Mouse (Mus musculus) kidney, adult 18-20 months (tissue): ENCODE results near the gene Scn8a.

Experiments used
- DNase-seq: peaks from one replicate; pipeline ENCODE4 v3.0.0; 2021

Scn8a gene

GRCm38 (mm10) chr15:100881385-100881784, 11.7 kb downstream of the Scn8a start:
- DNase-seq = no peak

DNA sequence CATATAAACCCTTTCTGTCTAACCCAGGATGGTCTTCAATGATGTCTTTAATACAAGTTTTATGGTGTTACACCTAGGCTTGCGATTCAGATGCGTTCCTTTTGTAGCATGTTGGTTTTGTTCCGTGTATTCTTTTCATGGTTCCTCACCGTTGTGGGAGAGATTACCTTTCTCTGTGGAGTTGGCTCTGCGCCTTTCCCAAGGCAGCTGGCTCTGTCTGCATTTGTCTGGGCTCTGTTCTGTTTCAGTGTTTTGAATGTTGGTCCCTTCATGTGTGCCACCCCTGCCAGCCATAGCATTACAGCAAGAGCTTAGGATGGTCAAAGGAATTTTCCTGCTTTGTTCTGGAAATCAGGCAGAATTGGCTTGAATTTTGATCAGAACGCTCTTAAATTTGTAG, 14.8 kb downstream of the Scn8a start:
- no peak for DNase-seq

- no peak for DNase-seq
Measured at GRCm38 (mm10) chr15:100891962-100892361, 22.3 kb downstream of the Scn8a start.

DNA sequence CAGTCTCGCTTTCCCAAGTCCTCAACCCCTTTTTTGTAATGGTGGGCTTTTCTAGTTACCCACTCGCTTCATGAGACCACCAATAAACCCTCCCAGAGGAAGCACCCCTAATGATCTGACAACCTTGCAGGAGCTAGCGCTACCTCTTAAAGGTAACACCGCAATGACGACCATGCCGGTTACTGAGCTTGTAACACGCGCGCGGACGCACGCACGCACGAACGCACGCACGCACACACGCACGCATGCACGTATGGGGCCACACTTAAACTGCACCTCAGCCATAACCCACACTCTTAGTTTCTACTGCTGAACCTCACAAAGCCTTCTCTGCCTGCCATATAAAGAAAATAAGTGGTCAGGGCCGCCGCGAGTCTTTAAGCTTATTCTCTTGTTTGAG, 26.8 kb downstream of the Scn8a start:
- DNase-seq = no peak

- no peak for DNase-seq
Measured at GRCm38 (mm10) chr15:100903811-100904210, 34.2 kb downstream of the Scn8a start.

DNA sequence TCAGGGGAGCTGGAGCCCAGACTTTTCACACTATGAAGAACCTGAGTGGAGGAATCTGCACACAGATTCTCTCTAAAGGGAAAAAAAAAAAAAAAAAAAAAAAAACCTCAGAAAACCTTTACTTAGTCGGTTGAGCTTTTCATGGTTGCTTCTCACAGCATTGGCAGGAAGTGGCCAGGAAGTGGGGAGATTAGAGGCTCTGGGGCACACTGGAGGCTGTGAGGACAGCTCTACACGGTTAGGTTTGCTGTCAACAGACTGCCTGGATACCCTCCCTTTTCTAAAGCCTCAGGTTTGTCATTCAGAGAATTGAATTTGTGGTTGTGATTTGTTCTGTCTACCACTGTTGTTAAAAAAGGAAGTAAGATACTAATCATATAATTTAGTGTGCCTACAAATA, 35.3 kb downstream of the Scn8a start:
- DNase-seq = no peak

GRCm38 (mm10) chr15:100905751-100906150, 36.1 kb downstream of the Scn8a start:
- DNase-seq = no peak

DNA sequence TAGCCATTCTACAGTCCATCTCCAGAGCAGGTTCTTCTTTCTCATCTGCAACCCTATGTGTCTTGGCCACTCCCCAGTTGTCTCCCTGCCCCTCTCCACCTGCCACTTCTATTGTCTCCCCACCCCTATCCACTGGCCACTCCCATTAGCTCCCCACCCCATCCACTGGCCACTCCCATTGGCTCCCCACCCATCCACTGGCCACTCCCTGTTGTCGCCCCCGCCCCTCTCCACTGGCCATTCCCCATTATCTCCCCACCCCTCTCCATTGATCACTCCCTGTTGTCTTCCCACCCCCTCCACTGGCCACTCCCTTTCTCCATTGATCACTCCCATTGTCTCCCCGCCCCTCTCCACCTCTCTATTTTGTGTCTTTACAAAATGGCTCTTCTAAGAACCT, 39.2 kb downstream of the Scn8a start:
- no peak for DNase-seq

DNA sequence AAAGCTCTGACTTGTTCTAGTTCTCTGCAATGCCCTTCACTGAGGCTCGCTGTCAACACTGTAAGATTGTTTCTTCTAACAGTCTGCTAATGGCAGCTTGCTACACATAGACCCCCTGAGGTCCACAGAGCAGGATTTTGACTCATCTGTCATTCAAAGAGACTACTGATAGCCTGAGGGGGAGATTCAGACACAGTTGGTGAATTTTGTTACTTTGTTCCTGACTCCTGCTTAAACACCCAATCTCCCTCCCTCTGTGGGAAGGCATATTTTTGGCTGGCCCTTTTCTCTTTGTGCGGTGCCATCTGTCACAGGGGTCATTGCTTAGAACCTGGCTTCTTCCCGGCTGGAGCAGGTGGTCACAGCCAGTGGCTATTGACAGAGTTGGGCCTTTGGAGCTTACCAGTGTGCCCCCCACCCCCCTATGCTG, 40.1 kb downstream of the Scn8a start:
- no peak for DNase-seq

- no peak for DNase-seq
Measured at GRCm38 (mm10) chr15:100910381-100910841, 40.8 kb downstream of the Scn8a start.

DNA sequence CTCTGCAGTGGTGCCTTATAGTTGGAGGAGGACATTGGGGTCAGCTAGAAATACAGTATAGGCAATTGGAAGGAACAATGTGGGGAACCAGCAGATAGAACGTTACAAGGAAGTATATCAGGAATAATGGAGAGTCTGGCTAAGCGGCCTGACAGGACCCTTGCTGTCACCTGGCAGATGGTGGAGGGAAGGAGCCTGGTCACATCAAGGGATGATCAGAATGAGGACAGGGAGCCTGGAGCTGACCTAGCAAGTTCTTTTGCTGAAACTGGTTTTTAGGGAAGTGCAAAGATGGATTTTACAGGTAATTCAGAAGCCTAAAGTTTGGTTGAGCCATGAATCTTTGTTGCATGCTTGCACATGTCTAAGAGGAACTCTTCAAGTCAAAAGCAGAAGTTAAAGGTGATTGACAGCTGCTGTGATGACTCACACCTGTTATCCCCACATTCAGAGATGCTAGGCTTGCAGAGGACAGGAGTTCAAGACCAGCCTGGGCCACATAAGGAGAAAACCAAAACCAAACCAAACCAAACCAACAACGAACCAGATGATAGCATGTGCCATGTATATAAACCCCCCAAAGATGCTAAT, 43.1 kb downstream of the Scn8a start:
- DNase-seq = no peak

DNA sequence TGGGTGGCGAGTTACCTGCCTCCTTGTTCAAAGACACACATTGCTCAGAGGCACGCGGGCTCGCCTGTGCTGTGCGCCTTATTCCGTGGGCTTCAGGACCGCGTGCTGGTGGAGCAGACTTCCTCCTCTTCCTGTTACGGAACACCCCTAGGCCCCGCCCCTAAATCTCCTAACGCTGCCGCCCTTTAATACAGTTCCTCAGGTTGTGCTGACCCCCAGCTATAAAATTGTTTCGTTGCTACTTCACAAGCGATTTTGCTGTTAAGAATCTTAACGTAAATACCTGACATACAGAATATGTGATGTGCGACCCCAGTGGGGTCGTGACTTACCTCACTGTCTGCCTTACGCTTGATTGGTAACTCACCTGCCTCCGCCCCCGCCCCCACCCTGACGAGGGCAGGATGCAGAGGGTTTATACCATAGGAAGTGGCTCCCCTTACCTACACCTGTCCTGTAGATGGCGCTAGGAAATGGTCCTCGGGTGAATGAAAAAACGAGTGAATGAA, 45.1 kb downstream of the Scn8a start:
- DNase-seq = peak; percentile 11

GRCm38 (mm10) chr15:100918046-100918445, 48.4 kb downstream of the Scn8a start:
- DNase-seq = no peak

DNA sequence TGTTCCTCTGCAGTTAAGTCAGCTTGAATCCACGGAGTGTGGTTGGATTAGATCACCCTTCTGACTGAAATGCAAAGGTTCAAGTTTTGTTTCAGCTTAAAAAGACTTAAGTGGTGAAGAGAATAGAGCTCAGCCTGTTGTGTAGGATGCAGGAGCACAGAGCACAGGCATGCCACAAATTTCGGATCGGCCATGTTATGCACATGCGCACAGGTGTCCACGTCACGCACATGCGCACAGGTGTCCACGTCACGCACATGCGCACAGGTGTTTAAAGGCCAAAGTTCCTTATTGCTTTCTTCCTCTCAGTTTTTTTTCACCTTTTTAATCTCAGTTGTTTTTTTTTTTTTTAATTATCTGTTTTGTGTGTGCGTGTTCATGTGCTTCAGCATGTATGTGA, 52.6 kb downstream of the Scn8a start:
- no peak for DNase-seq

- DNase-seq = no peak
Measured at GRCm38 (mm10) chr15:100923476-100923875, 53.8 kb downstream of the Scn8a start.

GRCm38 (mm10) chr15:100924941-100925340, 55.3 kb downstream of the Scn8a start:
- no peak for DNase-seq

DNA sequence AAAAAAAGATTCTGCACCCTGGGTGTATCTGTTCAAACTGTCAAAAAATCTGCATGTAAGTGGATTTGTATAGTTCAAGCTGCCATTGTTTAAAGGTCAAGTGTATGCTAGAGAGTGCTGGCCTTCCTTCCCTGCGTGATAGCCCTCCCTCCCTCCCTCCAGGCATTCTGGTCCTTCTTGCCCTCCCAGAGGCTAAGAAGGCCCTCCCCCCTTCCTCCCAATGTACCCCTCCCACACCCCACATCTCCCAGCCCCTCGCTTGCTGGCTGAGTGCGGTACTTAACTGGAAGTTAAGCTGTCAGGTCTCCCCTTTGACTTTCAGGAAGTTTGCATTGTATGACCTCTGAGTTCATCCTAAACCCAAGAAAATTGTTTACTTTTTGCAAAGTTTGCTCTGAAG, 60.8 kb downstream of the Scn8a start:
- no peak for DNase-seq

DNA sequence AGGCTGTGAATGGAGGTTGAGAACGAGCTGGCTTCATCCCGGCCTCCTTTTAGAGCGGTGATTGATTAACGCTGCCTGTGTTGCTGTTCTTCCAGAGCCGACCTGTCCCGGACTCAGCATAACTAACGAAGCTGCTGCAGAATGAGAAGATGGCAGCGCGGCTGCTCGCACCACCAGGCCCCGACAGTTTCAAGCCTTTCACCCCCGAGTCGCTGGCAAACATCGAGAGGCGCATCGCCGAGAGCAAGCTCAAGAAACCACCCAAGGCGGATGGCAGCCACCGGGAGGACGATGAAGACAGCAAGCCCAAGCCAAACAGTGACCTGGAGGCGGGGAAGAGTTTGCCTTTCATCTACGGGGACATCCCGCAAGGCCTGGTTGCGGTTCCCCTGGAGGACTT, 66.5 kb downstream of the Scn8a start:
- DNase-seq = peak; percentile 5

- no peak for DNase-seq
Measured at GRCm38 (mm10) chr15:100948383-100948782, 78.7 kb downstream of the Scn8a start.

DNA sequence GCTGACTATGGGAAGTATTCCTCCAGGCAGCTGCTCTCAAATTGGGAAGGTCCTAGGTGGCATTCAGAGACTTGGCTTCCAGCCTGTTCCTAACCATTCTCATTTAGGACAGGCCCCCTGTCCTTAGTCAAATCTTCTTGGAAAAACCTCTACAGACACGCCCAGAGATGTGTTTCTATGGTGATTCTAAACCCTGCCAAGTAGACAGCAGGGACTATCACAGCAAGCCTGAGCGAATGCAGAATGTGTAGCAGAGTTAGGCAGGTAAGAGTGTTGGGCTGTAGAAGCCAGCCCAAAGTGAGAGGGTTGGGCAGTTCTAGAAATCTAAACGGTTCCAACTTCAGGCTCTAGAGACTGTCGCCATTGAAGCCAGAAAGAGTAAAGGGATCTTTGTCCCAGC, 79.5 kb downstream of the Scn8a start:
- no peak for DNase-seq

DNA sequence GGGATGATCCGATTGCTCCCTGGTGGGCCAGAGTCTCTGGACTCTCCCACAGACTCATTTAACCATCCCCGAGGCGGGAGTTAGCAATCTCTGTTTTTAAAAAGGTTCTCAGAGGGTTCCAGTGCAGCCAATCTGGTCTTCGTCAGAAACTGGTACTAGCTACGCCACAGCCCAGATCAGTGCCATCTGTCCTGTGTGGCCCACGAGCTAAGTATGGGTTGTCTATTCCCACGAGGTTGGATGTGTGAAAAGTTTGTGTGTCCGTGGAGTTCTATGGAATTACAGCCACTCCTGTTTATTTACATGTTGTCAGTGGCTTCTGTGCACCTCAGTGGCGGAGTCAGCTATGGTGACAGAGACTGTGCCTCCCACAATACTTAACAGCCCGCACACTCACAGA, 81.8 kb downstream of the Scn8a start:
- no peak for DNase-seq

DNA sequence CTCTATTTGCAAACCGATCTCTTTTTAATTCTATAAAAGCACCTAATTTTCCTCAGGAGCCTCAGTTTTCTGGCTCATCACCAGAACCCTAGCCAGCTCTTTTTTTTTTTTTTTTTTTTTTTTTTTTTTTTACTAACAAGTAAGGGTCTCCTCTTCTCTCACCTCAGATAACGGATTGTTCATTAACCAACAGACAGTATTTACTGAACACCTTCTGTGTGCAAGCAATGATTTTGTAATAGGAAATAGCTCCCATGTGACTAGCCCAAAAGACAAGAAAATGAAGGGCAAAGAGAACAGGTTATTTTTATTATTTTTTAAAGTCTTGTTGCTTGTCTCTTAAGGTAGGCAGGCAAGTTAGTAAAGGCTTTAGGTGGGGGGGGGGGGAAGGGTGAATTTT, 82.6 kb downstream of the Scn8a start:
- DNase-seq = no peak

- DNase-seq = no peak
Measured at GRCm38 (mm10) chr15:100952854-100953253, 83.2 kb downstream of the Scn8a start.

- DNase-seq = no peak
Measured at GRCm38 (mm10) chr15:100953955-100954354, 84.3 kb downstream of the Scn8a start.

DNA sequence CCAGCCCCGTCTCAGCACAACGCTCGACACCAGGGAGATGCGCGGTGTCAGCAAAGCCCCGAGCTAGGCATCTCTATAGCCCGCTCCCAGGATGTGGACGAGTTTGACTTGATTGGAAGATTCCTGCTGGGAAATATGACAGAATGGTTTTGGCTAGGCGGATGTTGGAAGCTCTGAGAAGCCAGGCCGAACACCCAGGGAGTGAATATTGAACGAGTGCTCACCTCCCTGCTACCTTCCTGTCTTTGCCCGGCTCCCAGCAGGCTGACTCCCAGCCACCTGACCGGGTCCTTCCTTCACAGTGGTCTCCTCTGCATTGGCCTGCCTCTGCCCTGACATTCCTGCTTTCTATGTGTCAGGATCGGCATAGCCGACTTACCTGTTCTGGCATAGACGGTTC, 85.1 kb downstream of the Scn8a start:
- DNase-seq = no peak
